ENCODE assay signal across 8 mouse cellular contexts in the genomic region with DNA sequence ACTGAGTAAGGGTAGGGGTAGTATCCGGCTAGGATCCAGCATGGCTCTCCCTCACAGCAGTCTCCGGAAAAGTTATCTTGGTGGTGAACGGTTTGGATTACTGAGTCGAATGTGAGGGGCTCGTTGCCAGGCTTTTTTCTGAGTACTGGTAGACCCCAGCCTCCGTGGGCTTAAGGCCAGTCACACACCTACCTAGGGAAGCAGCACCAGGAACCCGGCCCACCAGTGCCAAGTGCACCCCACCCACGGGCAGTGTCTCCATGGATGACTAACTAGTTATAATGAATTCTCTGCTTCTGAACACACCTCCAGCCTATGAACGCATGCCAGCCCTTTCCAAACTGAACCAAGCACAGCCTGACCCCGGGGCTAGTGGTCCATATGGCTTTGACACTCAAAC. TPM values are rescaled to one million over a fixed set of nuclear protein-coding genes. Genes with fewer than 3 reads are reported as not detected.
A peak's percentile ranks its signal among the peaks of the same experiment; 100 is the strongest.
DNase-seq lines count a peak whose midpoint lies in the region; ATAC-seq lines count a peak whose summit lies in the region.

No protein-coding gene starts in this region.

- H3K9me3 ChIP-seq in kidney, embryonic 14.5 days (ENCODE audit: control insufficient read depth, low read length): no peaks in the 10 kb centered on the region
- no peaks in the 10 kb centered on the region for H3K9me3 ChIP-seq in embryonic facial prominence, embryonic 12.5 days
- H3K9me3 ChIP-seq in limb, embryonic 15.5 days: no peaks in the 10 kb centered on the region

- no peak overlapping the region for H3K27ac ChIP-seq in kidney, embryonic 14.5 days (ENCODE audit: low read depth, low read length)
- H3K27ac ChIP-seq in embryonic facial prominence, embryonic 12.5 days: no peak overlapping the region
- no peak overlapping the region for H3K27ac ChIP-seq in limb, embryonic 15.5 days

- 11% methylated on average over 10 of the region's 10 CpGs for WGBS in kidney, embryonic 14.5 days
- WGBS in embryonic facial prominence, embryonic 12.5 days: 9% methylated on average over 10 of the region's 10 CpGs
- WGBS in limb, embryonic 15.5 days: 8% methylated on average over 10 of the region's 10 CpGs

- peak overlapping the region; percentile 64; the same call in 1 of the 2 replicates for H3K9ac ChIP-seq in kidney, embryonic 14.5 days (ENCODE audit: low read depth, low read length)
- peak overlapping the region; percentile 77 for H3K9ac ChIP-seq in embryonic facial prominence, embryonic 12.5 days
- H3K9ac ChIP-seq in limb, embryonic 15.5 days: no peak overlapping the region

- no peaks in the 10 kb centered on the region for H3K36me3 ChIP-seq in kidney, embryonic 14.5 days (ENCODE audit: control insufficient read depth, insufficient read depth, low read length)
- H3K36me3 ChIP-seq in embryonic facial prominence, embryonic 12.5 days: no peaks in the 10 kb centered on the region
- H3K36me3 ChIP-seq in limb, embryonic 15.5 days: no peaks in the 10 kb centered on the region

- peak overlapping the region; percentile 98 for H3K4me2 ChIP-seq in kidney, embryonic 14.5 days (replicated peaks; ENCODE audit: low read depth, low read length)
- H3K4me2 ChIP-seq in embryonic facial prominence, embryonic 12.5 days (replicated peaks): peak overlapping the region; percentile 98
- peak overlapping the region; percentile 99 for H3K4me2 ChIP-seq in limb, embryonic 15.5 days

- no peak for ATAC-seq in kidney, embryonic 14.5 days (ENCODE audit: low FRiP score, low TSS enrichment)
- no peak for ATAC-seq in embryonic facial prominence, embryonic 12.5 days (ENCODE audit: insufficient number of reproducible peaks, insufficient read depth, low FRiP score, low TSS enrichment)
- no peak for ATAC-seq in limb, embryonic 15.5 days (ENCODE audit: insufficient number of reproducible peaks, low FRiP score, low TSS enrichment, low read depth)
- ATAC-seq in erythroid progenitor cell, adult 5-6 weeks (replicated peaks; ENCODE audit: low FRiP score, poor library complexity, severe bottlenecking): no peak

- DNase-seq in kidney, adult 18-20 months: no peak
- peak; percentile 42 to 57 for DNase-seq in frontal cortex, postnatal 36 days (ENCODE audit: low spot score in 2 of 2)
- no peak for DNase-seq in retina, embryonic 14.5 days (ENCODE audit: low spot score)
- DNase-seq in thymus, postnatal 25 days: no peak

- no peaks in the 10 kb centered on the region; the same call in 1 of the 2 replicates for H3K4me1 ChIP-seq in kidney, embryonic 14.5 days (ENCODE audit: control insufficient read depth, insufficient read depth, low read length)
- H3K4me1 ChIP-seq in embryonic facial prominence, embryonic 12.5 days: 0 out of 2 replicates have a peak, but pooled peaks cover 8% of the 10 kb centered on the region
- peaks cover 27% of the 10 kb centered on the region for H3K4me1 ChIP-seq in limb, embryonic 15.5 days

- peaks cover 54% of the 10 kb centered on the region for H3K27me3 ChIP-seq in kidney, embryonic 14.5 days (ENCODE audit: control insufficient read depth, insufficient read depth, low read length)
- H3K27me3 ChIP-seq in embryonic facial prominence, embryonic 12.5 days: peaks cover 52% of the 10 kb centered on the region
- H3K27me3 ChIP-seq in limb, embryonic 15.5 days: peaks cover 82% of the 10 kb centered on the region

- H3K4me3 ChIP-seq in kidney, embryonic 14.5 days (ENCODE audit: low read length): peak overlapping the region; percentile 70
- peak overlapping the region; percentile 68 for H3K4me3 ChIP-seq in embryonic facial prominence, embryonic 12.5 days
- peak overlapping the region; percentile 63 for H3K4me3 ChIP-seq in limb, embryonic 15.5 days

RNA-seq across cellular contexts. Expression of a gene that starts 1.6 kb away (rescaled TPM):
- polyA plus RNA-seq in kidney, embryonic 14.5 days (2014; fragmentation: Nextera tagmentation; extraction: Ambion mirVana): 3.9 and 4.4 TPM in 2 replicates
- 12.7 and 14.8 TPM in 2 replicates for polyA plus RNA-seq in embryonic facial prominence, embryonic 12.5 days (2016; fragmentation: Nextera tagmentation; extraction: Ambion mirVana)
- polyA plus RNA-seq in limb, embryonic 15.5 days (2015; fragmentation: Nextera tagmentation; extraction: Ambion mirVana): 6.5 and 7.2 TPM in 2 replicates
- total RNA-seq in erythroid progenitor cell, adult 5-6 weeks (2015; ENCODE audit: low replicate concordance): not detected in 2 replicates
- 0.08 TPM in 1 of 2 replicates, not detected in the other for total RNA-seq in erythroid progenitor cell, adult 5-6 weeks (2017; ENCODE audit: low replicate concordance)

Comparison
In these comparisons a context has a peak if more than half of its experiments do, and no peak if none do; other contexts are left out.
1. DNase-seq: peak in frontal cortex, postnatal 36 days (2 of 2); none in kidney, adult 18-20 months (single experiment), retina, embryonic 14.5 days (single experiment) and thymus, postnatal 25 days (single experiment).
2. Peak in every context shown above with its lines, with median percentiles within 50 percentile points of each other: H3K4me2 ChIP-seq and H3K4me3 ChIP-seq.